Mouse (Mus musculus) spleen, adult 2 months (tissue): ENCODE measurements at regions not wholly inside any gene's neighbourhood (a gene's known extent, or its start where the extent isn't known, plus 50 kb on each side); places are given as distances from the start of the nearest gene placed in this dataset.

Experiments
- CTCF ChIP-seq: fragments of 200-500 bp; IDR thresholded peaks from 2 replicates; pipeline ENCODE4 v1.5.1; 2011; ENCODE audit warnings: mild to moderate bottlenecking, inconsistent platforms; ENCODE audit not compliant: insufficient read depth, insufficient read length, insufficient replicate concordance; ENCODE audit errors: extremely low read depth
- POLR2A ChIP-seq: fragments of 200-500 bp; IDR thresholded peaks from 2 replicates; pipeline ENCODE4 v1.6.1; 2011; ENCODE audit warnings: low read depth, low read length, inconsistent platforms

GRCm38 (mm10) chr3:149180129-149180528, 189.8 kb upstream of the Adgrl2 start:
- TF ChIP-seq POLR2A: no peak
- no peak for TF ChIP-seq CTCF
